Mouse (Mus musculus): ENCODE measurements around the gene Herc3. TPM values are rescaled to one million over a fixed set of nuclear protein-coding genes. Genes with fewer than 3 reads are reported as not detected.

The Herc3 gene
- polyA plus RNA-seq, 1 experiment from 2014 or later: 15.0 TPM

DNA sequence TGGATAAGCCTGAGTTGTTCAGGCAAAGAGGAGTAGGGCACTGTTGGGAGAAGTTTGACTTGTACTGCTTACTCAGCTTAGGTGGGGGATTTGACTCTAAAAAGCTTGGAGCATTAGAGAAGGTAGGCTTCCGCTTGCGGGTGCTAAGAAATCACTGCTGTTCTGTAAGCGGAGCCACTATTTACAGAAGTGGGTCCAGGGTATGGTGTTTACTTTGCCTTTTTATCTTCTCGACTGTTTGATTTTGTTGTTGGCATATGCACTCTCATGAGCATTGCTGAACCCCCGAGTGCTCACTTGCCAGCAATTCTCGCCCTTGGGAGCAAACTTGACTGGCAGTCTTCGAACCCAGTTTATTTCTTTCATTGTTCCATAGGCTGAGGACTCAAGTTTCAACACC, 69.3 kb downstream of the Herc3 start:
- ATAC-seq: no peak
- no peak overlapping the region for H3K4me3 ChIP-seq
- H3K27me3 ChIP-seq: no peaks in the 10 kb centered on the region
- H3K4me1 ChIP-seq: peaks cover 27% of the 10 kb centered on the region
- H3K27ac ChIP-seq: no peak overlapping the region
- no peak overlapping the region for H3K4me2 ChIP-seq
- H3K9me3 ChIP-seq (replicated peaks): no peaks in the 10 kb centered on the region
- WGBS: 92% methylated on average over 7 of the region's 7 CpGs
- no peaks in the 10 kb centered on the region for H3K36me3 ChIP-seq (ENCODE audit: poor library complexity, severe bottlenecking)
- H3K9ac ChIP-seq: no peak overlapping the region

DNA sequence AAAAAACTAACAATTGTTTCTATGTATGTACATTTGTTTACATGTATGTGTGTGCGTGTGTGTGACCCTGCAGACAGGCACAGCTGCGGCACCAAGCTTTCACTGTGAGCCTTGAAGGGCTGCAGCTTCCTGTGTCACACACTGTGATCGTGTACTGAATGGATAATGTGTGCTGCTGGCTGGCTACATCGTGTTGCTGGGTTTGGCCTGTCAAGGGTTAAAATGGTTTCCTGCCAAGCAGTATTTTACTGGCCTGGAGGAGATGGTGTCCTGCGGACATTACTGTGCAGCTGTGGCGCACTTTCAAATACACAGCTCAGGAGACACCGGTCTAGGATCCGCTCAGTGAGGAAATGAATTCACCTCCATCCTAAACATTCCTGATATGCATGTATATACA, 71.9 kb downstream of the Herc3 start:
- Histone ChIP-seq H3K36me3 (ENCODE audit: poor library complexity, severe bottlenecking) (peaks cover 17% of the 10 kb centered on the region), H3K9me3 (replicated peaks) (peaks cover 16% of the 10 kb centered on the region), H3K4me3 (no peak overlapping the region), H3K4me2 (peak overlapping the region; percentile 23; the same call in 1 of the 2 replicates), H3K27ac (no peak overlapping the region), H3K27me3 (no peaks in the 10 kb centered on the region), H3K4me1 (peaks cover 22% of the 10 kb centered on the region), H3K9ac (no peak overlapping the region)
- 19% methylated on average over 8 of the region's 8 CpGs for WGBS
- peak; percentile 83 for ATAC-seq

DNA sequence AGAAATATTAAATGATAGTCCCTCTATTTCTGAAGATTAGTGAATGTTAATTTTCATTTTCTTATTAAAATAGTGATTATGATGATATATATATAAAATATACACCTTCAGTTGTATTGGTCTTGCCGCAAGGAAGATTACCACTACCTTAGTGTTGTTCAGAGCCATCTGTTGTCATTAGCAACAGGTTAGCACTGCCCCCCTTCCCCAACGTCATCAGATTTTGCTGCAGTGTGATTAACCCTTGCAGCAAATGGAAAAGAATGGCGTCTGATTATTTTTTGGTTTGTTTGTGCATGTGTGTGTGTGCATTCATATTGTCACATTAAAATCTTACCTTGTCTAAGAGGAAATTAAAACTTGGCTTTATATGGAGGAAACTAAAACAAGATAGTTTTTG, 73.3 kb downstream of the Herc3 start:
- H3K4me2 ChIP-seq: no peak overlapping the region
- H3K4me3 ChIP-seq: no peak overlapping the region
- H3K4me1 ChIP-seq: peaks cover 20% of the 10 kb centered on the region
- no peaks in the 10 kb centered on the region for H3K27me3 ChIP-seq
- ATAC-seq: no peak
- no peak overlapping the region for H3K27ac ChIP-seq
- H3K9me3 ChIP-seq (replicated peaks): peaks cover 16% of the 10 kb centered on the region
- no peak overlapping the region for H3K9ac ChIP-seq
- 55% methylated on average over 3 of the region's 3 CpGs for WGBS
- H3K36me3 ChIP-seq (ENCODE audit: poor library complexity, severe bottlenecking): peaks cover 17% of the 10 kb centered on the region

DNA sequence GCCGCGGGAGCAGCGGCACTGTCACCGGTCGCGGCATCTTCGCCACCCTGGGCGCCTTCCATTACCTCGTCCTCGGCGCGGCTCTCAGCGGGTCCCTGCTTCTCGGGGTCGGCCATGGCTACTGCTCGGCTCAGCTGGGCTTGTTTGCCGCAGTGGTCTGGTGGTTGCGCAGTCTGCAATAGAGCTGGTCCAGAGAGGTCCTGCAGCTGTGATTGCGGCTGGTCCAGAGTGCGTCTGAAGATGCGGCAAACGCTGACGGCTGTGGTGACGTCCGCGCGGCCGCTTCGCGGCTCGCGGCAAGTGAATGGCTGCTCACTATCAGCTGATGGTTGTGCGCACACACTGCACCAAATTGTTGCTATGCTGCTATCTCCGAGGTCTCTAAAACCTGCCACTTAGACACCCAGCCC, 75.6 kb downstream of the Herc3 start, which contains the start of gene Nap1l5:
Gene Nap1l5 (minus strand): TSS at position 225 of the 410 bp plus-strand sequence.
- peak within 1 kb of the TSS; percentile 4; the same call in 1 of the 2 replicates for H3K27ac ChIP-seq
- peaks cover 17% of the 10 kb centered on the region for H3K36me3 ChIP-seq (ENCODE audit: poor library complexity, severe bottlenecking)
- peak within 1 kb of the TSS; percentile 46 for H3K4me3 ChIP-seq
- H3K27me3 ChIP-seq: no peaks in the 10 kb centered on the region
- peak within 1 kb of the TSS; percentile 65 for H3K4me2 ChIP-seq
- H3K4me1 ChIP-seq: peaks cover 17% of the 10 kb centered on the region
- WGBS: 44% methylated on average over 34 of the region's 34 CpGs
- H3K9ac ChIP-seq: peak within 1 kb of the TSS; percentile 61
- H3K9me3 ChIP-seq (replicated peaks): peaks cover 16% of the 10 kb centered on the region
- peak; percentile 91 for ATAC-seq

DNA sequence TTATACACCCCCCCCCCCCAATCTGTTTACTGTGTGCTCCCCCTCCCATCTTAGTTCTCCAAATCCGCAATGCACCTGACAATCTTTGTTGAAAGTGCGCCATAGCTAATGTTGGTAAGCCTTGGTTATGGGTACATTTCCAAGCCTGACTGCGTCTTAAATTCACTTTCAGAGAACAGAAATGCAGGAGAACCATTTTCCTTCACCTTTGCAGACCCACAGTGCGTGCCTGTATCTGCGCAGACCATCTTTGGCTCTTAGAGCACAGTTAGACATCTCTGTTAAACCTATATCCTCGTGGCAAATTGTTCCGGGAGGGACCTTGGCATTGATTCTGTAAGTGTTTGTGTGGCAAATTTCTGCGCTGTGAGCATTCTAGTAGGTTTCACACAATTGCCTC, 76.1 kb downstream of the Herc3 start:
- H3K4me2 ChIP-seq: peak overlapping the region; percentile 65
- H3K9me3 ChIP-seq (replicated peaks): peaks cover 16% of the 10 kb centered on the region
- peaks cover 17% of the 10 kb centered on the region for H3K36me3 ChIP-seq (ENCODE audit: poor library complexity, severe bottlenecking)
- H3K27me3 ChIP-seq: no peaks in the 10 kb centered on the region
- ATAC-seq: 0 out of 2 replicates have a peak, but pooled peaks have one; percentile 2
- H3K4me1 ChIP-seq: peaks cover 12% of the 10 kb centered on the region
- H3K9ac ChIP-seq: 0 out of 2 replicates have a peak overlapping the region, but pooled peaks have one; percentile 61
- WGBS: 69% methylated on average over 8 of the region's 8 CpGs
- H3K4me3 ChIP-seq: peak overlapping the region; percentile 46; the same call in 1 of the 2 replicates
- 0 out of 2 replicates have a peak overlapping the region, but pooled peaks have one; percentile 4 for H3K27ac ChIP-seq

DNA sequence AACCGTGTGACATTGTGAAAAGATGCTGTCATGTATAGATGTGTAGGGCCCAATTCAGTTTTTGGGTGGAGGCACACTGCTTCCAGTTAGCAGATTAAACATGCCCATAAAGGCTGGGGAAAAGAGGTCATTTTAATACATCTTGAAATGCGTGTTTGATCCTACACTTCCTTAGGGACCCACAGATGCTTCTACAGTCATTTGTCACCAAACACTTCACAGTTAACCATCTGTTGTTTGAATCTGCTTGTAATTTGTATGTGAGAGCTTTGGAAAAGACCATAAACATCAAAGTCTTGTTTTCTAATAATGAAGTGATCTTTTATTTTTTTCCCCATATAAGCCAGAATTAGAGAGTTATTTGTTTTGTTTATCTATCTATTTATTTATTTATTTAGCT, 76.5 kb downstream of the Herc3 start:
- Histone ChIP-seq H3K27ac (no peak overlapping the region), H3K9ac (no peak overlapping the region), H3K27me3 (no peaks in the 10 kb centered on the region), H3K4me3 (no peak overlapping the region), H3K4me2 (no peak overlapping the region), H3K36me3 (ENCODE audit: poor library complexity, severe bottlenecking) (peaks cover 17% of the 10 kb centered on the region), H3K4me1 (peaks cover 11% of the 10 kb centered on the region), H3K9me3 (replicated peaks) (peaks cover 16% of the 10 kb centered on the region)
- 53% methylated on average over 2 of the region's 2 CpGs for WGBS
- no peak for ATAC-seq

DNA sequence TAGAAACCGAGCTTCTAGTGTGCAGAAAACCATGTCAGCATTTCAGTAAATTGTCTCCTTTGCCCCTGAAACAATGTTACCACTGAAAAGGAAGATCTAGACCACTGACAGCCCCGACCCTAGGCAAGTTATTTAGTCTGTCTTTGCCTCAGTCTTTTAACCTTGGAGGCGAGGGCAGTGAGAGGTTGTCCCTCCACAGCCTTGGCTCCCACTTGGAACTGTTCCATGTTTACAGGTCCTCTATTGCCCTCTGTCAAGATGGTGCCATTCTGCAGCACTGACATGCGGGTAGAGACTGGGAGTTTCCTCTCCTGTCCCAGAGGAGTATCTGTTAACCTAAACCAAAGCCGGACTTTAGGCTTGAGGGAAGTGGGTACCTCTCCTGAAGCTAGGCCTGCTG, 81.6 kb downstream of the Herc3 start:
- no peak for ATAC-seq
- no peaks in the 10 kb centered on the region for H3K4me1 ChIP-seq
- no peak overlapping the region for H3K27ac ChIP-seq
- H3K9me3 ChIP-seq (replicated peaks): no peaks in the 10 kb centered on the region
- no peak overlapping the region for H3K9ac ChIP-seq
- 83% methylated on average over 5 of the region's 5 CpGs for WGBS
- no peak overlapping the region for H3K4me2 ChIP-seq
- no peaks in the 10 kb centered on the region for H3K36me3 ChIP-seq (ENCODE audit: poor library complexity, severe bottlenecking)
- H3K4me3 ChIP-seq: no peak overlapping the region
- H3K27me3 ChIP-seq: no peaks in the 10 kb centered on the region

DNA sequence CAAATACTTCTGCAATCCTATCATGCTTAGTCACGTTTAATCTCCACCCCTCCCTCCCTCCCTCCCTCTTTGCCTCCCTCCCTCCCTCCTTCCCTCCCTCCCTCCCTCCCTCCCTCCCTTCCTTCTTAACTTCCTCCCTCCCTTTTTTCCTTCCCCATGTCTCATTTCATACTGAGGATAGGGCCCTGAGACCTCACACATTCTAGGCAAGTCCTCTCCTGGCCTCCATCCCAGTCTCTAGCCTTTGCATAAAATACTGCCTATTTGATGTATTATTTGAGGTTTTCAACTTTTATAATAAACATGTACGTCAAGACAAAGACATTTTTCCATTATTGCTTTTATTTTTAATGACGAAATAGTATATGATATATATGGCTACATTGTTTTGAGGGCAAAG, 82.3 kb downstream of the Herc3 start:
- Histone ChIP-seq H3K9me3 (replicated peaks) (no peaks in the 10 kb centered on the region), H3K27me3 (no peaks in the 10 kb centered on the region), H3K9ac (no peak overlapping the region), H3K4me2 (no peak overlapping the region), H3K4me1 (no peaks in the 10 kb centered on the region), H3K27ac (no peak overlapping the region), H3K36me3 (ENCODE audit: poor library complexity, severe bottlenecking) (no peaks in the 10 kb centered on the region), H3K4me3 (no peak overlapping the region)
- 75% methylated on average over 3 of the region's 3 CpGs for WGBS
- ATAC-seq: no peak

DNA sequence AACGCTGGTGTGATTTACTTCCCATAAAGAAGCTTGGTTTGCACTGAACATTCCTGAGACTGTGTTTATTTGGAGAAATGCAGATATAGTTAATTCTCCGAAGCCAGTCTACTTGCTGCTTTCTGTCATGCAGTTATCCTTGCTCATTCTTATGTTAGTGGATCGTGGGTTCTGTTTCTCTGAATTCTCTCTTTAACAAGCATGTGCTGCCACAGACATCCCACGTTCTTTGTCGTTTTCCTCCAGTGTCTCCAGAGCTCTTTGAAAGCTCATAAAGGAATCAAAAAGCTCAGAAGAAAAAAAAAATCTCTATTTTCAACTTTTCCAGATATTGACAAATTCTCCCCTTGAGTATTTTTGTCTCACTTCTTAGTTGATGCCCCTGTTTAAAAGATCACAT, 82.7 kb downstream of the Herc3 start:
- H3K4me2 ChIP-seq: no peak overlapping the region
- no peaks in the 10 kb centered on the region for H3K9me3 ChIP-seq (replicated peaks)
- no peaks in the 10 kb centered on the region for H3K4me1 ChIP-seq
- H3K27ac ChIP-seq: no peak overlapping the region
- H3K36me3 ChIP-seq (ENCODE audit: poor library complexity, severe bottlenecking): no peaks in the 10 kb centered on the region
- no peak overlapping the region for H3K4me3 ChIP-seq
- no peak for ATAC-seq
- no peak overlapping the region for H3K9ac ChIP-seq
- 89% methylated on average over 5 of the region's 5 CpGs for WGBS
- no peaks in the 10 kb centered on the region for H3K27me3 ChIP-seq

DNA sequence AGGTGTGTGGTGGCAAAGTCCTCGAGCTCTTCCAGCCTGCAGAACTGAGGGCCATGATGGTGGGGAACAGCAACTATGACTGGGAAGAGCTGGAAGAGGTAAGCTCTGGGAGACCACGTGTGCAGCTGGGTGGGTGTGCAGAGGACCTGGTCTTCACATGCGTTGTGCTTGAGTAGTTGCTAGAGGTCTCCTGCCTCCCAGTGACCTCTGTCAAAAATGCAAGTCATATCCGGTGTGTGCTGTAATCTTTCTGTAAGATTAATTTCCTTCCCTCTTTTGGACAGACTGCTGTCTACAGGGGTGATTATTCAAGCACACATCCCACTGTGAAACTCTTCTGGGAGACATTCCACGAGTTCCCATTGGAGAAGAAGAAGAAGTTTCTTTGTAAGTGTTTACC, 85.2 kb downstream of the Herc3 start:
- Histone ChIP-seq H3K4me3 (no peak overlapping the region), H3K27ac (no peak overlapping the region), H3K36me3 (ENCODE audit: poor library complexity, severe bottlenecking) (no peaks in the 10 kb centered on the region), H3K4me1 (no peaks in the 10 kb centered on the region), H3K4me2 (no peak overlapping the region), H3K27me3 (no peaks in the 10 kb centered on the region), H3K9ac (no peak overlapping the region), H3K9me3 (replicated peaks) (no peaks in the 10 kb centered on the region)
- WGBS: 88% methylated on average over 5 of the region's 5 CpGs
- ATAC-seq: no peak

DNA sequence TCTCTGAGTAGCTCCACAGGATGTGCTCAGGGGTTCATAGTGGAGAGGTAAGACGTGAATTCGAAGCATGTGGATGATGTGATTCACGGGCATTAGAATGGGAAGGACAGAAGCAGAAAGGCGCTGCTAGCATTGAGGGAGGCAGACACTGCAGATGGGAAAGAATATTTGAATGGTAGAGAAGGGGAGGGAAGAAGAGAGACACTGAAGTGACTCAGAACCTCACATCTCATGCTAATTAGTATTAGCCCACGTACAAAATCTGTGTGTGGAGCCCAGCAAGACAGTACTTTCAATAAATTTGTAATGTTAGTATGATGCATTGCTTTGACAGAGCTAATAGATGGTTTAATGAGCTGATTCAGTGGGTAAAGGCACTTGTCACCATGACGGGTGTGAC, 89.5 kb downstream of the Herc3 start:
- H3K36me3 ChIP-seq (ENCODE audit: poor library complexity, severe bottlenecking): no peaks in the 10 kb centered on the region
- no peak overlapping the region for H3K27ac ChIP-seq
- no peak overlapping the region for H3K4me2 ChIP-seq
- WGBS: 76% methylated on average over 6 of the region's 6 CpGs
- no peaks in the 10 kb centered on the region for H3K4me1 ChIP-seq
- no peak overlapping the region for H3K9ac ChIP-seq
- no peak for ATAC-seq
- H3K4me3 ChIP-seq: no peak overlapping the region
- no peaks in the 10 kb centered on the region for H3K27me3 ChIP-seq
- H3K9me3 ChIP-seq (replicated peaks): no peaks in the 10 kb centered on the region

DNA sequence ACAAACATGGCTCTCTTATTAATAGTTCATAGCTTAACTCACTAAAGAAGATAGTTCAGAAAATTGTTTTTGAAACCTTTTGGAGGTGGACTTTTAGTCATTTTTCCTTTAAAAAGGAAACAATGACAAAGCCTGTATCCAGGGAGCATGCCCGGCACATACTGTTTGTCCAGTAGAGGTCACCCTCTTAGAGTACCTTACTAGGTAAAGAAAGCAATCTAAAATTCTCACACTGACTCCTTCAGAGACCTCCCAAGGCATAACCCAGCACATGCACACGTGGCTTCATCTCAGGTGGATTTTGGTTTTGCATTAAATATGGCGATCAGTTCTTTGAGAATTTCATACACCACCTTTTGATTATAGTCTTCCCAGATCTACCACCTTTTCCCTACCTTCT, 90.4 kb downstream of the Herc3 start:
- ATAC-seq: no peak

DNA sequence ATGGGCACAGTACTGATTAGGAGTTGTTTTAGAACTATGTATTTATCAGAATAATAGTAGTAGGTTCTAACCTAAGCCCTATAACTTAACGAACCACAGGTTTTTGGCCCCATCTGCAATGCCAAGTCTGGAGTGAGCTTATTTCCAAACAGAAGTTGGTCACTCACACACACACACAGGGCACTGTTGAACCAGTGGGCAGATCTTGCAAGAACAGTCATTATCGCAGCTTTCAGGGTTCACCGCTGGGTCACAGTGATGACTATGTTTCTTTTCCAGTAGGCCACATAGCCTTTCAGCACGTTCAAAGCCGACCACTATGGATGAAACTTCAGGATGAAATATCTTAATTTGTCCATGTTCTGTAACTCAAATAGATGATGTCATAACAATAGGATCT, 91.2 kb downstream of the Herc3 start:
- H3K27ac ChIP-seq: no peak overlapping the region
- H3K4me2 ChIP-seq: no peak overlapping the region
- no peaks in the 10 kb centered on the region for H3K4me1 ChIP-seq
- H3K9ac ChIP-seq: no peak overlapping the region
- no peak overlapping the region for H3K4me3 ChIP-seq
- no peaks in the 10 kb centered on the region for H3K36me3 ChIP-seq (ENCODE audit: poor library complexity, severe bottlenecking)
- H3K9me3 ChIP-seq (replicated peaks): no peaks in the 10 kb centered on the region
- no peak for ATAC-seq
- WGBS: 89% methylated on average over 5 of the region's 5 CpGs
- no peaks in the 10 kb centered on the region for H3K27me3 ChIP-seq

More for the DNA sequence above, 90.4 kb downstream of the Herc3 start:
- 52% methylated on average over 3 of the region's 3 CpGs for WGBS
- H3K27me3 ChIP-seq: no peaks in the 10 kb centered on the region
- no peak overlapping the region for H3K9ac ChIP-seq
- H3K4me3 ChIP-seq: no peak overlapping the region
- H3K27ac ChIP-seq: no peak overlapping the region
- no peaks in the 10 kb centered on the region for H3K9me3 ChIP-seq (replicated peaks)
- H3K36me3 ChIP-seq (ENCODE audit: poor library complexity, severe bottlenecking): no peaks in the 10 kb centered on the region
- no peak overlapping the region for H3K4me2 ChIP-seq
- no peaks in the 10 kb centered on the region for H3K4me1 ChIP-seq

All from forebrain, embryonic 13.5 days (tissue).